Mouse (Mus musculus) macrophage (primary cell): ENCODE data around the gene Chd1l. TPM values are rescaled to one million over a fixed set of nuclear protein-coding genes. Genes with fewer than 3 reads are reported as not detected.

ENCODE experiments used
- H3K27ac ChIP-seq: fragments of 350-480 bp; formaldehyde crosslinking; 2 replicates; pipeline ENCODE4 v1.9.0; 2021
- H3K36me3 ChIP-seq: fragments of 350-480 bp; formaldehyde crosslinking; 2 replicates; pipeline ENCODE4 v1.9.0; 2021; ENCODE audit errors: inconsistent target
- H3K4me3 ChIP-seq: fragments of 350-480 bp; formaldehyde crosslinking; 2 replicates; pipeline ENCODE4 v1.9.0; 2021; ENCODE audit errors: inconsistent target
- H3K79me2 ChIP-seq: fragments of 350-480 bp; formaldehyde crosslinking; 2 replicates; pipeline ENCODE4 v1.9.0; 2021; ENCODE audit errors: inconsistent target
- WGBS: methylation state at CpG from one replicate; pipeline ENCODE4 v1.1.7; 2026; ENCODE audit warnings: inconsistent platforms; ENCODE audit not compliant: missing documents; 5-methylcytosine and 5-hydroxymethylcytosine counted together
- polyA plus RNA-seq: library from polyadenylated mRNA; stranded (reverse); fragments of 250-400 nt; gene quantifications from 3 replicates; pipeline ENCODE4 v1.2.4, GENCODE M21; 2018; ENCODE audit warnings: inconsistent platforms
- total RNA-seq, 78 experiments: library from RNA; depleted of rRNA; stranded (reverse); fragments of 250-400 nt; gene quantifications; 1 replicate in 9 of 78; 2 replicates in 24 of 78; 3 replicates in 43 of 78; 4 replicates in 2 of 78; pipeline ENCODE4 v1.2.4; 2018; ENCODE audit warnings: inconsistent platforms in 56 of 78

Gene Chd1l
- 10 to 100 TPM in 17 of 26 experiments, 1 to 10 TPM in 9; 2.8 to 29.5 (median 17.9) TPM for total RNA-seq (2018; cell fraction: chromatin; rRNA removed)
- 1 to 10 TPM; 5.3 to 8.4 (median 6.8) TPM for total RNA-seq (2018; cell fraction: cytosol; rRNA removed)
- 10 to 100 TPM in 11 of 26 experiments, 1 to 10 TPM in 15; 2.4 to 17.4 (median 9.0) TPM for total RNA-seq (2018; cell fraction: nucleus; rRNA removed)
- polyA plus RNA-seq: 6.1 to 8.4 TPM (median 7.8 TPM) in 3 replicates

DNA sequence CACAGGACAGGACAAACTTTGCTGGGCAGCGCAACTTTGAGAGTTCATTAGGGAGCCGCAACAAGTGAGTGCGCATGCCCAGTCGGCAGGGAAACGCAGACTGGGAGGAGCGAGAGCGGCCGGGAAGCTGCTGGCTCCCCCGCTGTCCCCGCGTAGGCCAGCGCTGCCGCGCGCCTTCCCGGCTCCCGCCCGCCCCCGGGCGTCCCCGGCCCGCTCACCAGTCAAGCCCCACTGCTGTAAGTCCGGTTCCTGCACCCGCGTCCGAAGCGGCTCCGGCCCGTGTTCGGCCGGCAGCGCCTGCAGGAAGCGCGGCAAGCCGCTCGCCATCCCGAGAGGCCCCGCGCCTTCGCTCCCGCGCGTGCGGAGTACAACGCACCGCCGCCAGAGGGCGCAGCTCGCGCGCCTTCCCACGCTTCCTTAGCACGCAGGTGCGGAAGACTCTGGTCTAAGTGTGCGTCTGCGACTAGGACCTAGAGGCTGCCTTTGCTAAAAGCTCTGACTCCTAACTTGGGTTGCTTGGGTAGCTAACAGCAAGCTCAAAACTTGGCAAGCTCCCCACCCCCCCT, at the start of gene Chd1l:
Gene Chd1l, minus strand, starts transcription at position 359 of the 566 bp plus-strand sequence.
- peak within 1 kb of the TSS; percentile 39 for H3K27ac ChIP-seq
- H3K79me2 ChIP-seq: no peaks in the 10 kb centered on the region; the same call in 1 of the 2 replicates
- under 1% methylated on average over 56 of the region's 56 CpGs for WGBS
- peak within 1 kb of the TSS; percentile 70 for H3K4me3 ChIP-seq
- H3K36me3 ChIP-seq: no peaks in the 10 kb centered on the region

DNA sequence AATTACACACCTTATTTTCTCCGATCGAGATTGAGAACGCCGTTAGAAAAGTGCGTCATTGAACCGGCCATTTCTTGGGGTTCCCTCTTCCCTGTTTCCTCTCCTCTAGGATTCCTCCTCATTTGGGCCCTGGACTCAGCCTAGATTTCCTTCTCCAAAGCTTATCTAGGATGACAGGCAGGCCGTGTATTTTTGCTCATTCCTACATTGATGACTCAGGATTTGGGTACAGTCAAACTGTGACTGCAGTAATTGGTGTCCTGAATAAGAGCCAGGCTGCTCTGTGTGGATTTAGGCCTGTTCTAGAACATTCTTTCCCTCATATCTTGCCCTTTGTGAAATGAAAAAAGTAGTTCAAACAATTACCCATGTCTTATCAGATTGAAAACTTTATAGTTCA, 49.7 kb upstream of the Chd1l start:
- H3K36me3 ChIP-seq: 0 out of 2 replicates have a peak, but pooled peaks cover 5% of the 10 kb centered on the region
- H3K79me2 ChIP-seq: no peaks in the 10 kb centered on the region; the same call in 1 of the 2 replicates
- H3K27ac ChIP-seq: peak overlapping the region; percentile 46
- no peak overlapping the region for H3K4me3 ChIP-seq
- 83% methylated on average over 7 of the region's 7 CpGs for WGBS

DNA sequence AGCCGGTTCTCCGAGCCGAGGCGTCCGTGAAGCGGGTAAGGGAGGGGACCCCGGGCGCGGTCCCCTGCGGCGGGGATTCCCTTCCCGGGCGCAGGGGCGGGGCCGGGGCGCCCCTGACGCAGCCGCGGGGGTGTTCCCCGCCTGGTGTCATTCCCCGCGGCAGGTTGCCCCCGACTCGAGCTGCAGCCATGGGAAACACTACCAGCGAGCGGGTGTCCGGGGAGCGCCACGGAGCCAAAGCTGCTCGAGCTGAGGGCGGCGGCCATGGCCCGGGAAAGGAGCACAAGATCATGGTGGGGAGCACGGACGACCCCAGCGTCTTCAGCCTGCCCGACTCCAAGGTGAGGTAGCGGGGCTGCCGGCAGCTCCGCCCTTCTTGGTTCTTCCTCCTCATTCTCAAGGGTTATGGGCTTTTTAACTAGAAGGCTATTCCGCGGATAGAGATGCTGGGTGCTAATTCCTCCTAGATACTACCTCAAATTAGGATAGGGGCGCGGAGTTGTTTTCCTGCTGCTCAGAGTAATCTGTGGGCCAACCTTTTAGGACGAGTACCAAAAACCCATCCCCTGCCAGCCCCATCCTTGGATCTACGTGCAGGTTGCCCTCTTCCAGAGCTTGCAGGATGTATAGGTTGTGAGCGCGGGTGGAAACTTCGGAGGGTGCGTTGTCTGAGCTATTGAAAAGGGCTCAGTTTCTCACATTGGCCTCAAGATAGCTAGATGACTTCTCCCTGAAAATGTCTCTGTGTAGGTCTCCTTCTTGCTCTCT, 48.6 kb upstream of the Chd1l start:
- Histone ChIP-seq H3K27ac (peak overlapping the region; percentile 15), H3K36me3 (0 out of 2 replicates have a peak, but pooled peaks cover 5% of the 10 kb centered on the region), H3K79me2 (no peaks in the 10 kb centered on the region; the same call in 1 of the 2 replicates), H3K4me3 (peak overlapping the region; percentile 78)
- WGBS: 1% methylated on average over 47 of the region's 50 CpGs

DNA sequence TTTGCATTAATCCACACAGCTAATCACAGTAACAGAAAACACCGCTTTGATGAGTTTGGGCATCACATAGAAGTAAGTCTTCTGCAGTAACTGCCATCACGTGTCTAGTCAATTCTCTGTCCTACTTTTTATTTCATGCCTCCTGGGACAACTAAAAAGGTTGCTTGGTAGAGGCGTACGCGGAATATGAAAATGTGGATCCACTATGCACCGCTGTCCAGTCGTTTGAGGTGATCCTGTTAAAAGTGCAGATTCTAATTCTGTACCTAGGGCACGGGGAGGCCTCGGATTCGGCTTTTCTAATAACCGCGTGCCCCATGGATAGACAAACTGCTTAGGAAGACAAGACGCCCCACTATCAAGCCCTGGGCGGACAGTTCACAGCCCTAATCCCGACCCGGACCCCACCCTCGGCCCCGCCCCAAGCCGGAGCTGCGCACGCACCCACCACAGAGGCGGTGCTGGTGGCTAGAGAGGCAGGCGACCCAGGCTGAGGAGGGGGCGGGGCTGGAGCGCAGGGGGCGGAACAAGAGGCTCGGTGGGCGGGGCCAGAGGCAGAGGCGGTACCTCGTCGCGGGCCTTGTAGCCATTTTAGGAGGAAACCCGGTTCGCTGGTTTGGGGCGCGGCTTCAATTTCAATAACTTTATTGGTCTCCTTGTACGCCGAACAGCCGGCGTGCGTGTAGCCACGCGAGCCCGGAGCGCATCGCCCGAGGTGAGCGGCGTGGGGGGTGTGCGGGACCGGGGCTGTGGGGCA, 47.8 kb upstream of the Chd1l start, which contains the start of gene Prkab2:
Gene Prkab2, plus strand, starts transcription at position 539 of the 757 bp plus-strand sequence.
- H3K27ac ChIP-seq: peak within 1 kb of the TSS; percentile 25
- WGBS: 2% methylated on average over 51 of the region's 51 CpGs
- H3K36me3 ChIP-seq: no peaks in the 10 kb centered on the region
- H3K79me2 ChIP-seq: no peaks in the 10 kb centered on the region; the same call in 1 of the 2 replicates
- peak within 1 kb of the TSS; percentile 78 for H3K4me3 ChIP-seq

DNA sequence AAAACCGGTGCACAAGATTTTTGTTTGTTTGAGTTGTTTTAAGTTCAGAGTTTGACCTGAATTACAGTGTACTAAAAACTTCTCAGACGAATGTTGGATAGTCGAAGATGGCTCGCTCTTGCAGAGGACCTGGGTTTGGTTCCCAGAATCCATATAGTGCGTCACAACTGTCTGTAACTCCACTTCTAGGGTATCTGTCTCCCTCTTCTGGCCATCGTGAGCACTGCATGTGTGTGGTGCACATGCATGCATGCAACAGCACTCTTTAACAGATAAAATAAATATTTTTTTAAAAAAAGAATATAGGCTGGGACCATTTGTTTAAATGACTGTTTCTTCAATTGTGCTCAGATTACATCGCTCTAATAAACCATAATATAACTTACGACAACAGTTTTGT, 44.9 kb upstream of the Chd1l start:
- no peaks in the 10 kb centered on the region; the same call in 1 of the 2 replicates for H3K79me2 ChIP-seq
- WGBS: 89% methylated on average over 8 of the region's 8 CpGs
- no peaks in the 10 kb centered on the region for H3K36me3 ChIP-seq
- H3K27ac ChIP-seq: no peak overlapping the region
- no peak overlapping the region for H3K4me3 ChIP-seq

DNA sequence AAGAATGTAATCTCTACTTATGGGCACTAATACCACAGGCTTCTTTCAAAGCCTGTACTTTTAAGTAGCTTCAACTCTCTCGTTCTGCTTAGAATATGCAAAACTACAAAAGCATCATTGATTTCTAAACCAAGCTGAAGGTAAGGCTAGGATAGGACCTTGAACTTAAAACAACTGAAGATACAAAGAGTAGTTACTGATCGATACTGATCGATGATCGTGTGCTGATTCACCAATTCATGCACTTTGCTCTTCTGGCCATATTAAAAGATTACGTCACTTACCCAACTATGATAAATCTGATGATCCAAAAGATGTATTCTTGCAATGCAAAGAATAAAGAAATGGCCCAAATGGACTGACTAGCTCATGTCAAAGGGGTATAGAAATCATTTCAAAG, 43.8 kb upstream of the Chd1l start:
- Histone ChIP-seq H3K36me3 (no peaks in the 10 kb centered on the region), H3K4me3 (no peak overlapping the region), H3K79me2 (no peaks in the 10 kb centered on the region; the same call in 1 of the 2 replicates), H3K27ac (no peak overlapping the region)
- 96% methylated on average over 5 of the region's 5 CpGs for WGBS

DNA sequence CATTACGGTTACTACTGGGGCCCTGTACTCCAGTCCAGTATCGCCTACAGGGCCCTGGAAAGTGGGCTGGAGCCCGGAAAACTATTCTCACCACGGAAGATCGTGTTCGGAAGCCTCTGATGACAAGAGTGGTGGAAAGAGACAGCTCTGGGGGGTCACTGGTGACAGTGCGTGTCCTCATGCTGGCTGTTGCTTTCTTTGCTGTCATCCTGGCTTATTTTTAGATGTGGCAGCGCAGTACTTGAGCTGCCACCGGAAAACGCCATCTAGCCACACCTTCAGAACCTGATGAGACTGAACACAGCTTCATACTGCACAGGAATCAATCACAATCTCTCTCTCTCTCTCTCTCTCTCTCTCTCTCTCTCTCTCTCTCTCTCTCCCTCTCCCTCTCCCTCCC, 41.6 kb upstream of the Chd1l start:
- WGBS: 90% methylated on average over 10 of the region's 10 CpGs
- Histone ChIP-seq H3K27ac (no peak overlapping the region), H3K36me3 (no peaks in the 10 kb centered on the region), H3K79me2 (no peaks in the 10 kb centered on the region), H3K4me3 (no peak overlapping the region)

DNA sequence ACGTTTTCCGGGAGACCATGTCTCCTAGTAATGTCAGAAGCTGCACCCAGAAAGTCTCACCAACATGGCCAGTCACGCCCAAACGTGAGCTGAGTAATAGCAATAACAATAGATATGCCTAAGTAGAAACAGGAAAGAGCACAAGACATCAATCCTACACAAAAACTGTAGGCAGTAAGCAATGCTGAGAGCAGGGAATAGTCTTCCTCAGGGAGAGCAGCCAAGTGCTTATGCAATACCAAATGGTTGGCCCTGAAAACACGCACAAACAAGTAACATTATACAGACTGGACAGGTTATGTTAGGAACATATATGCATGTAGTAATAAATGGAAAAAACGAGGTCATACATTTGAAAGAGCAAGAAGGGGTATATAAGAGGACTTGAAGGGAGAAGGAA, 39.5 kb upstream of the Chd1l start:
- no peak overlapping the region for H3K27ac ChIP-seq
- H3K36me3 ChIP-seq: no peaks in the 10 kb centered on the region
- H3K4me3 ChIP-seq: no peak overlapping the region
- 91% methylated on average over 6 of the region's 6 CpGs for WGBS
- no peaks in the 10 kb centered on the region for H3K79me2 ChIP-seq

DNA sequence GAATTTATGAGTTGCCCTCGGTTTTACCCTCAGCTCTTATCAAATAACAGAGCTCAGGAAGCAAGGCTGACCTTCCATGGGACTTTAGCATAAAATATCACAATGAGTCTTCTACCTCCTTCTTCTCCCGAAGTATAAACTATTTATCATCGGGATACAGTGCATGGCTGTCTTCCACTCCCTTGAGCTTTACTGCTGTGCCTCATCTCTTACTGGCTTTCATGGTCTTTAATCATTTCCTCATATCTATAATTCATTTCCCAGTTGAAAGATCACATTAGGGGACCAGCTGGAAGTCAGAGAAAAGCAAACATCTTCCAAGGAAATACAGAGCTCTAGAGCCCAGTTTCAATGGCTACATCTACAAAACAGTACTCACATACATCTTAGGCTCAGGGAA, 39.0 kb upstream of the Chd1l start:
- no peak overlapping the region for H3K4me3 ChIP-seq
- 85% methylated on average over 3 of the region's 3 CpGs for WGBS
- H3K79me2 ChIP-seq: no peaks in the 10 kb centered on the region
- H3K36me3 ChIP-seq: no peaks in the 10 kb centered on the region
- H3K27ac ChIP-seq: no peak overlapping the region

DNA sequence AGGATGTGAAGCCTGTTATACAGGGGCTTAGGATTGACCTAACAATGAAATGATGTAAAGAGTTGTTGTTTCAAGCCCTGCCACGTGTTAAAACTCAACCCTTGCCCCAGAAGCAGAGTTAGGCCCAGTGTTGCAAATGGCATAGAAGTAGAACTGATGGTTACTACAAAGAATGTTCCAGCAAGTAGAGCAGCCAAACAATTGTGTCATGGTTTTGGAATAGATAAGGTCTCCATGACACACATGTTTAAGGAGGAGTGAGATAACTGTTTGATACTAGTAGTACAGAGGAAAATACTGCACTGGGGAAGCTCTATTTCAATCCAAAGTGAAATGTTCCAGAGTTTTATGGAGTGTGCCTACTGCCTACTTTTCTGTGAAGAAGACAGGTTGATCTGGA, 38.5 kb upstream of the Chd1l start:
- Histone ChIP-seq H3K27ac (no peak overlapping the region), H3K4me3 (no peak overlapping the region), H3K79me2 (no peaks in the 10 kb centered on the region), H3K36me3 (no peaks in the 10 kb centered on the region)
- 57% methylated on average over 1 of the region's 1 CpGs for WGBS

DNA sequence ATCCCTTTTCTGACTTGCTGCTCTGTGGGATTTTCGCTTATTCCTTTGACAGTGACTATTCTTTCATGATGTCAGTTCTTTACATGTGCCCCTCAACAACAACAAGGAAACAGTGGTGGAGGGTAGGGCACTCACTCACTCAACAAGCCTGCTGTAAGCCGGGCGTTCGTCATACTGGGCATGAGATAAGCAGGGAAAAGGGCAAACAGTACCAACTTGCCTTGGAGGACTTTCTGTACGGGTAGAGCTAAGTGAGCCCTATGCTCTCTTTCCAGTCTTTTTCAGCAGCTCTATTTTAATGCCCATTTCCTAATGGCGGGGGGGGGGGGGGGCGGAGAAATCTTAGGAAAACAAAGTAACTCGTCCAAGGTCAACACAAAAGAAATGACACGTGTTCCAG, 32.0 kb upstream of the Chd1l start:
- Histone ChIP-seq H3K4me3 (no peak overlapping the region), H3K79me2 (no peaks in the 10 kb centered on the region), H3K27ac (no peak overlapping the region), H3K36me3 (no peaks in the 10 kb centered on the region)
- 93% methylated on average over 6 of the region's 9 CpGs for WGBS

DNA sequence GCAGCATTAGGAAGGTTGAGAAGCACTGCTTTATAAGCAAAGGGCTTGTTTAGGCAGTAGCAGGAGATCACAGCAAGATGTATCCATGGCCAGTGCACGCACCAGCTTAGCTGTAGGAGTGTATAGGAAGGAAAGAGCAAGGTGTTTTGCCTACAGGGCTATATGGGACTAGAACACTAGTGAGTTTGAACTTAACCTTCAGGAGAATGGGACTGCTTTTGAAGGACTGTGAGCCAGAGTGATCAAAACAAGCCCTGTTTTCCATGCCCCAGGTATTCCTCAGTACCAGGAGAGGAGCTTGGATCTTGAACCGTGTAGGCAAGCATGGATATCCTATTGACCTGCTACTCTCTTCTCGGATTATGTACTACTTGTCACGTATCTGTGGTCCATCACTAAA, 31.4 kb upstream of the Chd1l start:
- H3K4me3 ChIP-seq: no peak overlapping the region
- H3K27ac ChIP-seq: no peak overlapping the region
- WGBS: 92% methylated on average over 4 of the region's 4 CpGs
- no peaks in the 10 kb centered on the region for H3K79me2 ChIP-seq
- no peaks in the 10 kb centered on the region for H3K36me3 ChIP-seq

DNA sequence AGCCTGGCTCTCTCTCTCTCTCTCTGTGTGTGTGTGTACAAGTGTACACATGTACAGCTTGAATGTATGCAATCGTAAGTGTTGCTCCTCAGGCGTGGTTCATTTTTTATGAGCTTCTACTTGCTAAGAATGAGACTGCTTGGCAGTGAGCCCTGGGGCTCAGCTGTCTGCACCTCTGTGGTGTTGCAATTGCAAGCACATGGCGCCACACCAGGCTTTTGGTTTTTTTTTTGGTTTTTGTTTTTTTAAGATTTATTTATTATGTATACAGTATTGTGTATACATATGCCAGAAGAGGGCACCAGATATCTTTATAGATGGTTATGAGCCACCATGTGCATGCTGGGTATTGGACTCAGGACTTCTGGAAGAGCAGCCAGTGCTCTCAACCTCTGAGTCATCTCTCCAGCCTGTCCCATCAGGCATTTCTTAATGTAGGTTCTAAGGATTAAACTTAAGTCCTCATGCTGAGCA, 24.3 kb upstream of the Chd1l start:
- H3K79me2 ChIP-seq: no peaks in the 10 kb centered on the region
- WGBS: 23% methylated on average over 3 of the region's 3 CpGs
- H3K27ac ChIP-seq: no peak overlapping the region
- H3K4me3 ChIP-seq: no peak overlapping the region
- H3K36me3 ChIP-seq: no peaks in the 10 kb centered on the region

DNA sequence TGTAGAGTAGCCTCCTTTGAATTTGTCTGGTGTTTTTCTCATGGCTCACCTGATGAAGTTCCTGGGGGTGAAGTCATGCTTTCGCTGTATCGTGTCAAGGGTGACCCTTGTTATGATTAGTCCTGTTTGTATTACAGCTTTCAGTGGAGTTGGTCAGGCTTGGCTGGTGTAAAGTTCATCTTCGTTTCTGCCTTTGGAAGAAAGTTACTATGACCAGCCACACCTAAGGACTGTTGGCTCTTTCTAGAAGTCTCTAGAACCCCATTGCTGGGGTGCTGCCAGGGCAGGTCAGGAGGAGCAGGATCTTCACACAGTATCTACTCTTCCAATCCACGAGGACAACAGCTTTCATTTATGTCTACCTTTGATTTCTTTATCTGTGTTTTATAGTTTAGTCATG, 23.5 kb upstream of the Chd1l start:
- 91% methylated on average over 4 of the region's 4 CpGs for WGBS
- Histone ChIP-seq H3K4me3 (no peak overlapping the region), H3K36me3 (no peaks in the 10 kb centered on the region), H3K79me2 (no peaks in the 10 kb centered on the region), H3K27ac (no peak overlapping the region)
